Mouse (Mus musculus): ENCODE data around the gene Ank3. TPM values are rescaled to one million over a fixed set of nuclear protein-coding genes. Genes with fewer than 3 reads are reported as not detected.

The Ank3 gene
- polyA plus RNA-seq, 1 experiment from 2014 or later: 21.9 TPM

DNA sequence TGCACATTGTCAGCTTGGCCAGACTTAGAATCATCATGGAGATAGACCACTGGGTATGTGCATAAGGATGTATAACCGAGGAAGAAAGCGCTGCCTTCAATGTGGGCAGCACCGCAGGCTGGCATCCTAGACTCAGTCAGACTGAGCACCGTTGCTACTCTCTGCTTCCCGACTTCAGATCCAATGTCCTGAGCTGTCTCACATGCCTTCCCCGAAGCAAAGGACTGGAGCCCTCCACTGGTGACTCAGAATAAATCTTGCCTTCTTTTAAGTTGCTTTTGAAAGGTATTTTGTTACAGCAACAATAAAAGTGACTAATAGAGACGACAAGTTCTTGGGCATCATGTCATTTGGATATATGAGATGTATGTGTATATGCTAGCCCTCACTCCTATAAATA lies 55.9 kb downstream of the Ank3 start:
- WGBS: 68% methylated on average over 7 of the region's 7 CpGs
- no peaks in the 10 kb centered on the region for H3K27me3 ChIP-seq (replicated peaks)
- H3K9ac ChIP-seq: no peak overlapping the region
- no peaks in the 10 kb centered on the region for H3K36me3 ChIP-seq
- no peaks in the 10 kb centered on the region for H3K9me3 ChIP-seq
- no peak overlapping the region for H3K4me2 ChIP-seq (replicated peaks)
- no peak overlapping the region for H3K4me3 ChIP-seq (replicated peaks)
- ATAC-seq: no peak
- H3K4me1 ChIP-seq (replicated peaks): no peaks in the 10 kb centered on the region
- H3K27ac ChIP-seq: no peak overlapping the region

DNA sequence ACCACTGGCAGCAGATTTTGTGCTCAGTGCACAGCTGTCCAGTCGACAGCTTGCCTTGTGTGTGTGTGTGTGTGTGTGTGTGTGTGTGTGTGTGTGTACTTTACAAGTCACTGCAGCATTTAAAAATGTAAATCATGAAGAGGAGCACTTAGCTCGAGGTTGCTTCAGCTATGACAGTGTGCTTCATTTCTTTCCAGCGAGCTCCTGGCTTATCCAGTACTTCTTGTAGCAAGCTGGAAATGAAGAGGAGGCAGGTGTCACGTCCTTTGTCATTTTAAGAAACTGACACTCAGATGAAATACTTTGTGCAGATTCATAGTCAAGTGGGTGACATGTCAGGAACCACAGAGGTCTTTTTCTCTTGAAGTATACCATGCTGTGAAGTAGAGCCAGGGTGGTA lies 66.3 kb downstream of the Ank3 start:
- no peak overlapping the region for H3K27ac ChIP-seq
- H3K4me1 ChIP-seq (replicated peaks): no peaks in the 10 kb centered on the region
- H3K9me3 ChIP-seq: no peaks in the 10 kb centered on the region
- no peaks in the 10 kb centered on the region for H3K27me3 ChIP-seq (replicated peaks)
- no peak overlapping the region for H3K9ac ChIP-seq
- no peaks in the 10 kb centered on the region for H3K36me3 ChIP-seq
- H3K4me3 ChIP-seq (replicated peaks): no peak overlapping the region
- no peak overlapping the region for H3K4me2 ChIP-seq (replicated peaks)
- WGBS: 51% methylated on average over 4 of the region's 4 CpGs
- ATAC-seq: no peak

DNA sequence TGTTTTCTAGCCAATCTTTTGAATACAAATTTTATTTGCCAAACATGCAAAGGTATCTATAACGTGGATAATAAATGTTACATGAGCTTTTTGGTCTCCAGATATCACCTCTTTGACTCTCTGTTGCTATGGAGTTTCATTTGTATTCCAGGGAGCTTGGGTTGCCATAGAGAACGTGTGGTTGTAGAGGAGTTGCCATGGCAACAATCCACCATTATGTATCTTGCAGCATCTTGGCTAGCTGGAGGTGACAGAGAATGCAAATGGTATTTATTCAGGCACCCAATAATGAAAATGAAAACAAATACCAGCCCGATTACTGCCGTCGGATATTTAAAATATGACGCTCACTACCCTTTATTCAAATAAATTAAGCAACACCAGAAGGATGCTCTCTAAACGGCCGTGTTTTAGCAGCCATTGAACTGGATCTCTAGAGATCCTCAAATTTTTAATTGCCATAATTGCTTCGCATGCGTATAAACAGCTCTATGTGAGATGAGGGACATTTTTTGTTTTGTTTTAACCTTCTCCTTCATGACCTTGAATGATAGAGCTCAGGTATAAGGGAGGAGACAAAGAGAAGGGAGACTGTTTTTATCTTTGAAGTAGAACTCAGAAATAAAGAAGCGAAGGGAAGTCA lies 67.1 kb downstream of the Ank3 start:
- ATAC-seq: no peak
- Histone ChIP-seq H3K4me2 (replicated peaks) (no peak overlapping the region), H3K27ac (no peak overlapping the region), H3K9ac (no peak overlapping the region), H3K4me1 (replicated peaks) (no peaks in the 10 kb centered on the region), H3K36me3 (no peaks in the 10 kb centered on the region), H3K4me3 (replicated peaks) (no peak overlapping the region), H3K9me3 (no peaks in the 10 kb centered on the region), H3K27me3 (replicated peaks) (no peaks in the 10 kb centered on the region)
- 71% methylated on average over 11 of the region's 11 CpGs for WGBS

DNA sequence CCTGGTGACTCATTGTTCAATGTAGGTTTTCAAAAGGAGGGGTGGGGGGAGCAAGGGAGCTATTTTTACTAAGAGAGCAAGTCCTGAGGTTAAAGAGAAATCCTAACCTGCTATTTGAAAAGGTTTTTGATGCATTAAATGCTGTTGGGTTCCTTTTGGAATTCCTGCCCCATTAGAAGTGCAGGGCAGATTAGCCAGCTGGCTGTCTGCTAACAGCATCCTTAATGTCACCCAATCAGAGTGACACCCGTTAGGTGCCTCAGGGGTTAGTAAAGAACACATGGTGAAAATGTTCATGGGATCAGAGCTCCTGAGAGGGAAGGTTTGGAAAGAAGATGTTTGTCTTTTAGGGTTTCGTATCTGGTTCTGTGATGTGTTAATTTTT lies 67.6 kb downstream of the Ank3 start:
- ATAC-seq: no peak
- no peaks in the 10 kb centered on the region for H3K27me3 ChIP-seq (replicated peaks)
- no peaks in the 10 kb centered on the region for H3K4me1 ChIP-seq (replicated peaks)
- no peak overlapping the region for H3K27ac ChIP-seq
- H3K4me3 ChIP-seq (replicated peaks): no peak overlapping the region
- H3K36me3 ChIP-seq: no peaks in the 10 kb centered on the region
- 75% methylated on average over 2 of the region's 2 CpGs for WGBS
- H3K4me2 ChIP-seq (replicated peaks): no peak overlapping the region
- H3K9me3 ChIP-seq: no peaks in the 10 kb centered on the region
- no peak overlapping the region for H3K9ac ChIP-seq

DNA sequence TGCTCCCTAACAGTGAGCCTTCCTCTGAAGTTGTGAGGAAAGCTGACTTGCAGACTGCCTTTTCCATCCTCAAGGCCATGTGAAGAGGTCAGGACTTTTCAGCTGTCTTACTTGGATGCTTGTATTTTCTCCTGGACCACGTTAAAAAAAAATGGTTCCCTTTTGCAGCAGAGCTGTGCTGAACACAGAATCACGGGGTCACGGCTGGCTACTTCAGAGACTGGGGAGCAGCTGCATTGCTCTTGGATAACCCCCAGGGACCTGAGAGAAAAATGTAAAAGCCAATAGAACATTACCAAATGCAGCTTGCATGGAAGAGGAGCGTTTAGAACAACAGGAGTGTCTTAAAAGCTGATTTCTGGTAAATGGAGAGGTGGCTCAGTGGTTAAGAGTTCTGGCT lies 68.0 kb downstream of the Ank3 start:
- Histone ChIP-seq H3K4me2 (replicated peaks) (no peak overlapping the region), H3K27me3 (replicated peaks) (no peaks in the 10 kb centered on the region), H3K9ac (no peak overlapping the region), H3K4me3 (replicated peaks) (no peak overlapping the region), H3K36me3 (no peaks in the 10 kb centered on the region), H3K4me1 (replicated peaks) (no peaks in the 10 kb centered on the region), H3K27ac (no peak overlapping the region), H3K9me3 (no peaks in the 10 kb centered on the region)
- 61% methylated on average over 4 of the region's 4 CpGs for WGBS
- ATAC-seq: no peak

DNA sequence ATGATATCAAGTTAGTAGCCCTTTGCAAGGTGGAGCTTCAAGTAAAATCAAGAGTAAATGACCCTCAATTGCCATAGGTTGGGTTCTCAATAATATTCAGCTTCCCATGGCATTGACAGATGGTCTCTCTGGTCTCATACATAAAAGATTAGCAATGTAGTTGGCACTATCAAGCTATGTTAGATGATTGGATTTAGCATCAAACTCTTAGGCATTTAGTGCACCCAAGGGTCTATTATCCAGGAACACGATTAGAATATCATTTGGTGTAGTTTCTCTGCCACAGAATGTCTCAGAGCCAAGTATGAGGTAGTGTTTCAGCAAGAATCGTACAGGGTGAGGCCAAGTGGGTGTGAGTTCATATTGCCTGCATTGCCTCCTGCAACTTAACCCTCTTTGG lies 68.6 kb downstream of the Ank3 start:
- Histone ChIP-seq H3K4me3 (replicated peaks) (no peak overlapping the region), H3K4me1 (replicated peaks) (no peaks in the 10 kb centered on the region), H3K27ac (no peak overlapping the region), H3K9me3 (no peaks in the 10 kb centered on the region), H3K36me3 (no peaks in the 10 kb centered on the region), H3K4me2 (replicated peaks) (no peak overlapping the region), H3K9ac (no peak overlapping the region), H3K27me3 (replicated peaks) (no peaks in the 10 kb centered on the region)
- ATAC-seq: no peak
- 73% methylated on average over 2 of the region's 2 CpGs for WGBS

DNA sequence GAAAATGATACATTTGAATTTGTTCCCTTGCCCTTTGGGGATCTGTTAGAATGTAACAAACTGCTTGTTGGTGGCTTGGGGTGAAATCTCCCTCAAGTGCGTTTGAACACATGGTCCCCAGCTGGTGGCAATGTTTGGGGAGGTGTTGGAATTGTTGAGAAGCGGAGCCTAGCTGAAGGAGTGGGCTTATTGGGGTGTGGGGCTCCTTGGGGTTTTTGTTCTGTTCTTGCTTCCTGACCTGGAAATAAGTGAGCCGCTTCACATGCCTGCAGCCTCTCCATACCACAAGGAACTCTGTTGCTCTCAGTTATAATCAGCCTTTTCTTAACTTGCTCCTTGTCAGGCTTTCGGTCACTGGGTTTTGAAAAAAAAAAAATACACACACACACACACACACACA lies 73.3 kb downstream of the Ank3 start:
- 81% methylated on average over 4 of the region's 4 CpGs for WGBS
- no peak for ATAC-seq
- H3K4me1 ChIP-seq (replicated peaks): no peaks in the 10 kb centered on the region
- H3K4me3 ChIP-seq (replicated peaks): no peak overlapping the region
- no peak overlapping the region for H3K27ac ChIP-seq
- no peak overlapping the region for H3K4me2 ChIP-seq (replicated peaks)
- no peaks in the 10 kb centered on the region for H3K27me3 ChIP-seq (replicated peaks)
- no peaks in the 10 kb centered on the region for H3K36me3 ChIP-seq
- H3K9ac ChIP-seq: no peak overlapping the region
- no peaks in the 10 kb centered on the region for H3K9me3 ChIP-seq

DNA sequence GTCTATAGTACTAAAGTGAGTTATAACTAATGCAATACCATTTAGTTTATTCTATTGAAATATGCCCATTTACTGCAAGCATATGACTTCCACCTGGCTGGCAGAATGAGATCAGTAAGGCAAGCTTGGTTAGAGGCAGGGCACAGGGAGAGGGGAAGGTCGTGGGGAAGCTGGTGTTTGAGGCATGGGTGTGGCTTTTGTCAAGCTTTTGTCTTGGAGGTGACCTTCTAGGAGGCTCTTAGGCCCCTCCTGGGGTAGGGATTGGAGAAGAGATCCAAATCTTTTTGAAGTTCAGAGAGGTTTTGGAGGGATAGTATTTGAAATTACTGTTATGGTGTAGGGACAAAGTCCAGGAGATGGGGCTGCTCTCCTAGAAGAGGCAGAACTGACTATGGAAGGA lies 78.3 kb downstream of the Ank3 start:
- no peaks in the 10 kb centered on the region for H3K36me3 ChIP-seq
- H3K4me3 ChIP-seq (replicated peaks): no peak overlapping the region
- no peaks in the 10 kb centered on the region for H3K4me1 ChIP-seq (replicated peaks)
- no peak overlapping the region for H3K27ac ChIP-seq
- no peak overlapping the region for H3K4me2 ChIP-seq (replicated peaks)
- ATAC-seq: no peak
- no peaks in the 10 kb centered on the region for H3K27me3 ChIP-seq (replicated peaks)
- WGBS: 19% methylated on average over 1 of the region's 1 CpGs
- H3K9me3 ChIP-seq: no peaks in the 10 kb centered on the region
- no peak overlapping the region for H3K9ac ChIP-seq

DNA sequence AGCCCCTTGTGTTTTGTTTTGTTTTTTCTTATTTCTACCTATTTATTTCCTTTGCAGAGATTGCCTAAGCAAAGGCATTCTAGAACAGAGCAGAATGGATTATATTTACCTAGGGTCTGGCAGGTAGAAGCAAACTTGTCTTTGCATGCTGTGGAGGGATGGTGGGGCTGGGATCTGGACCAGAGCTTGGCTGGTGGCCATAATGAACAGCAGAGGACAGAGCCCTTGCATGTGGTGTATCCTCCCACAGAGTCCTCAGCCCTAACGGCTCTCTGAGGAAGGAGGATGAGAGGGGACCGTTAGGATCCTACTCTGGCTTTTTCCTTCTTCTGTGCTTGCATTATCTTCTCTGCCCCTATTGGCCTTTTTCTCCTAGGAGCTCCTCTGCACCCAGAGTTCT lies 79.1 kb downstream of the Ank3 start:
- Histone ChIP-seq H3K36me3 (no peaks in the 10 kb centered on the region), H3K9me3 (no peaks in the 10 kb centered on the region), H3K4me3 (replicated peaks) (no peak overlapping the region), H3K4me1 (replicated peaks) (no peaks in the 10 kb centered on the region), H3K27ac (no peak overlapping the region), H3K9ac (no peak overlapping the region), H3K4me2 (replicated peaks) (no peak overlapping the region), H3K27me3 (replicated peaks) (no peaks in the 10 kb centered on the region)
- WGBS: 45% methylated on average over 2 of the region's 2 CpGs
- no peak for ATAC-seq

DNA sequence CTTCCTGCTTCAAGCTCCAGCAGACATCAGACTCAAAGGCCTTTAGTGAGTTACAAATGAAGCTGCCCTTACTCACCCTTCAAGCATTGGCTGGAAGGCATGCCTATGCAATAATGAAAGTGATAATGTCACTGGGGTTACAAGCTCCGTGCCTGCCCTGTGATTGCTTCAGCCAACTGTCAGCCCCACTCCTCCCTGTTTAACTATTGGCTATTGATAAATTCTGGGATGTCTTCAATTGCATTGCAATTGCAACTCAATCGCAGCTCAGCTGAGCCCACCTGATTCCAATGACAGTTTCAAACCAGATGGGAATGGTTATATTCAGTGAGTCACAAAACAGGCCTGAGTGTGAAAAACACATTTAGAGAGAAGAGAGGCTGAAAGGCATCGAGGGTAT lies 80.3 kb downstream of the Ank3 start:
- ATAC-seq: no peak
- no peaks in the 10 kb centered on the region for H3K9me3 ChIP-seq
- H3K4me2 ChIP-seq (replicated peaks): no peak overlapping the region
- H3K4me3 ChIP-seq (replicated peaks): no peak overlapping the region
- no peaks in the 10 kb centered on the region for H3K4me1 ChIP-seq (replicated peaks)
- no peaks in the 10 kb centered on the region for H3K27me3 ChIP-seq (replicated peaks)
- no peak overlapping the region for H3K9ac ChIP-seq
- WGBS: 66% methylated on average over 3 of the region's 3 CpGs
- no peak overlapping the region for H3K27ac ChIP-seq
- no peaks in the 10 kb centered on the region for H3K36me3 ChIP-seq

DNA sequence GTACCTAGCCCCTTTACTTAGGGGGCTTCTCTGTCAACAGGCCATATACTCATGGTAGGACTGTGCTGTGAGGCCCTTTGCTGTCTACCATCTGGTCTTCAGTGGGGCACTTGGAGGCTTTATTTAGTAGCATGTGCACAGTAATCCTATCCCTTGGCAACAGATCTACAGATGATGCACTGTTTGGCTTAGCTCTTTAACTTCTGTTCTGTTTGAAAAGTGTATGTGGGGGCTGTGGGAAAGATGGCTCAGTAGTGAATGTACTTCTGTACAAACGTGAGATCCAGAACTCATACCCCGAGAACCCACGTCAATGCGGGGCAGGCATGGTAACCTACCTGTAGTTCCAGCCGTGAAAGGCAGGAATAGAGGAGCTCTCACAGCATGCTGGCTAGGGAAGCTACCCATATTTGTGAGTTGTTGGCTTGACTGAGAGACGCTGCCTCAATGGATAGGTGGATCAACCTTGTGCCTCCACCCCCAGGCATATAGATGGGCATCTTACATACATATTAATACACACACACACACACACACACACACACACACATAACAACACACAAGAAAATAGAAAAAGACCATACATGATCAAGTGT lies 86.7 kb downstream of the Ank3 start:
- no peaks in the 10 kb centered on the region for H3K4me1 ChIP-seq (replicated peaks)
- ATAC-seq: no peak
- no peak overlapping the region for H3K27ac ChIP-seq
- WGBS: 91% methylated on average over 6 of the region's 6 CpGs
- no peak overlapping the region for H3K4me2 ChIP-seq (replicated peaks)
- H3K36me3 ChIP-seq: no peaks in the 10 kb centered on the region
- no peaks in the 10 kb centered on the region for H3K9me3 ChIP-seq
- H3K4me3 ChIP-seq (replicated peaks): no peak overlapping the region
- H3K9ac ChIP-seq: no peak overlapping the region
- no peaks in the 10 kb centered on the region for H3K27me3 ChIP-seq (replicated peaks)

DNA sequence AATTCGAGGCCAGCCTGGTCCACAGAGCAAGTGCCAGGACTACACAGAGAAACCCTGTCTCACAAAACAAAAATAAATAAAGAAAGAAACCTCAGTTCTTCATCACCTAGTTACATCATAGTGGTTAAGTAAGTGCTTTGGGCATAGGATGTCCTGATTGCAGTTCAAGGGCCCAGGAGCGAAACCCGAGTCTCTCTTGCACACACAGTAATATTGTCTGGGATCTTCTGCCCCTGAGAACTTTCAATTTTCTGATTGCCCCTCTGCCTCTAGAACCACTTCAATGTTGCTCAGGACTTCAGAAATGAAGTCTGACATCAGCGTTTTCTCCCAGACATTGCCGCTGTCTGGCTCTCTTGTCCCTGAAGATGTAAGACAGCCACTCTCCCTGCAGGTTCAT lies 91.6 kb downstream of the Ank3 start:
- WGBS: 84% methylated on average over 5 of the region's 5 CpGs
- no peak for ATAC-seq
- Histone ChIP-seq H3K36me3 (no peaks in the 10 kb centered on the region), H3K9me3 (no peaks in the 10 kb centered on the region), H3K27me3 (replicated peaks) (no peaks in the 10 kb centered on the region), H3K4me1 (replicated peaks) (no peaks in the 10 kb centered on the region), H3K27ac (no peak overlapping the region), H3K4me2 (replicated peaks) (no peak overlapping the region), H3K4me3 (replicated peaks) (no peak overlapping the region), H3K9ac (no peak overlapping the region)

DNA sequence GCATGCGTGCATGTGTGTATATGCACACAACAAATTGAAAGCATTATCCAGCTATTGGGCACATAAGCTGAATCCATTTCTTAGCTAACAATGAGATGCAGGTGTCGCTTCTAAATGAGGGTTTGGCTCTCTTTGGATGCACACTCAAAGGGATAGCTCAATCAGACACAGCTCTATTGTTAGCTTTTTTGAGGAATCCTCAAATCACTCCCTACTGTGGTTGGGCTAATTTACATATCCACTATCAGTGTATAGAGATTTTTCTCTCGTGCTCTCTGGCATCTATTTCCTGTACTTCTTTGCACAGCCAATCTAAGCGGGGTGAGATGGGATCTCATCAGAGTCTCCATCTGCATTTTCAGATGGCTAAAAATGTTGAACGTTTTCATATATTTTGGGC lies 93.4 kb downstream of the Ank3 start:
- no peak overlapping the region for H3K4me3 ChIP-seq (replicated peaks)
- ATAC-seq: no peak
- no peaks in the 10 kb centered on the region for H3K4me1 ChIP-seq (replicated peaks)
- no peaks in the 10 kb centered on the region for H3K27me3 ChIP-seq (replicated peaks)
- H3K4me2 ChIP-seq (replicated peaks): no peak overlapping the region
- no peaks in the 10 kb centered on the region for H3K9me3 ChIP-seq
- H3K9ac ChIP-seq: no peak overlapping the region
- 78% methylated on average over 5 of the region's 5 CpGs for WGBS
- H3K36me3 ChIP-seq: no peaks in the 10 kb centered on the region
- no peak overlapping the region for H3K27ac ChIP-seq

All from intestine, embryonic 15.5 days (tissue).